Mouse (Mus musculus) MEL (cell line): ENCODE measurements around the gene Mtrr. TPM values are rescaled to one million over a fixed set of nuclear protein-coding genes. Genes with fewer than 3 reads are reported as not detected.
A peak's percentile ranks its signal among the peaks of the same experiment; 100 is the strongest.

Experiments used
- DNase-seq: peaks from one replicate; pipeline ENCODE4 v3.0.0; 2011; ENCODE audit warnings: low read depth, low spot score
- H3K27ac ChIP-seq: 2 replicates; pipeline ENCODE4 v1.5.1; 2012; ENCODE audit warnings: low read depth, mild to moderate bottlenecking, control low read depth, low read length, moderate library complexity; ENCODE audit not compliant: control insufficient read depth
- H3K27me3 ChIP-seq, 2 experiments: fragments of 150-350 bp in 1 of 2; sonication (generic) in 1 of 2; 2 replicates each; pipeline ENCODE4 v1.6.1; 2012; ENCODE audit warnings: low read length in 2 of 2, mild to moderate bottlenecking in 2 of 2, improper control_type of control experiment in 1 of 2, moderate library complexity in 1 of 2; ENCODE audit not compliant: insufficient read depth in 2 of 2, control insufficient read depth in 1 of 2
- H3K36me3 ChIP-seq, 2 experiments: 2 replicates each; pipeline ENCODE4 v1.6.1; 2012 to 2014; ENCODE audit warnings: low read length in 2 of 2, improper control_type of control experiment in 1 of 2, inconsistent platforms in 1 of 2, mild to moderate bottlenecking in 1 of 2; ENCODE audit not compliant: insufficient read depth in 2 of 2, control insufficient read depth in 1 of 2
- H3K4me1 ChIP-seq, 2 experiments: fragments of 150-350 bp in 1 of 2; sonication (generic) in 1 of 2; 2 replicates each; pipeline ENCODE4 v1.6.1; 2012; ENCODE audit warnings: low read length in 2 of 2, improper control_type of control experiment in 1 of 2, mild to moderate bottlenecking in 1 of 2; ENCODE audit not compliant: insufficient read depth in 2 of 2, control insufficient read depth in 1 of 2
- H3K4me3 ChIP-seq, 2 experiments: fragments of 150-350 bp in 1 of 2; sonication (generic) in 1 of 2; 2 replicates each; pipeline ENCODE4 v1.5.1; 2012; ENCODE audit warnings: low read depth in 2 of 2, low read length in 2 of 2, mild to moderate bottlenecking in 2 of 2, moderate library complexity in 2 of 2, control low read depth in 1 of 2, improper control_type of control experiment in 1 of 2; ENCODE audit not compliant: control insufficient read depth in 1 of 2, insufficient read depth in 1 of 2
- H3K79me2 ChIP-seq: 2 replicates; pipeline ENCODE4 v1.6.1; 2012; ENCODE audit warnings: mild to moderate bottlenecking, low read length, moderate library complexity; ENCODE audit not compliant: control insufficient read depth, poor library complexity, insufficient read depth
- H3K9ac ChIP-seq: 2 replicates; pipeline ENCODE4 v1.6.1; 2012; ENCODE audit warnings: low read depth, mild to moderate bottlenecking, control low read depth, low read length, moderate library complexity; ENCODE audit not compliant: control insufficient read depth, poor library complexity, severe bottlenecking
- H3K9me3 ChIP-seq: fragments of 150-350 bp; sonication (generic); replicated peaks from 2 replicates; pipeline ENCODE4 v1.6.1; 2012; ENCODE audit warnings: mild to moderate bottlenecking, low read length, improper control_type of control experiment, moderate library complexity; ENCODE audit not compliant: insufficient read depth
- CHD2 ChIP-seq: IDR thresholded peaks from 2 replicates; pipeline ENCODE4 v1.6.1; 2011; ENCODE audit warnings: low read length, improper control_type of control experiment
- CTCF ChIP-seq, 3 experiments: IDR thresholded peaks in 2 of 3; conservative IDR thresholded peaks in 1 of 3; 2 replicates each; pipeline ENCODE4 v1.5.1; 2011 to 2012; ENCODE audit warnings: low read length in 3 of 3, low read depth in 2 of 3, mild to moderate bottlenecking in 2 of 3, improper control_type of control experiment in 1 of 3, inconsistent platforms in 1 of 3, mixed read lengths in 1 of 3, moderate library complexity in 1 of 3; ENCODE audit not compliant: control insufficient read depth in 1 of 3, insufficient read depth in 1 of 3, poor library complexity in 1 of 3, severe bottlenecking in 1 of 3
- E2F4 ChIP-seq: IDR thresholded peaks from 2 replicates; pipeline ENCODE4 v1.6.1; 2011; ENCODE audit warnings: low read depth, low read length, improper control_type of control experiment, borderline replicate concordance
- GABPA ChIP-seq: IDR thresholded peaks from 2 replicates; pipeline ENCODE4 v1.6.1; 2012; ENCODE audit warnings: low read depth, mild to moderate bottlenecking, inconsistent platforms, low read length, improper control_type of control experiment, moderate library complexity
- MAFK ChIP-seq: IDR thresholded peaks from 2 replicates; pipeline ENCODE4 v1.6.1; 2011; ENCODE audit warnings: low read depth, mild to moderate bottlenecking, low read length, improper control_type of control experiment, borderline replicate concordance
- MAX ChIP-seq: IDR thresholded peaks from 2 replicates; pipeline ENCODE4 v1.6.1; 2011; ENCODE audit warnings: low read length, improper control_type of control experiment
- MAZ ChIP-seq: IDR thresholded peaks from 2 replicates; pipeline ENCODE4 v1.6.1; 2012; ENCODE audit warnings: low read depth, mild to moderate bottlenecking, inconsistent platforms, low read length, improper control_type of control experiment
- MYB ChIP-seq: IDR thresholded peaks from 2 replicates; pipeline ENCODE4 v1.6.1; 2011; ENCODE audit warnings: mild to moderate bottlenecking, low read depth, low read length, improper control_type of control experiment
- MYC ChIP-seq: IDR thresholded peaks from 2 replicates; pipeline ENCODE4 v1.6.1; 2011; ENCODE audit warnings: low read depth, mild to moderate bottlenecking, low read length, improper control_type of control experiment, moderate library complexity
- NRF1 ChIP-seq: IDR thresholded peaks from 2 replicates; pipeline ENCODE4 v1.6.1; 2014; ENCODE audit warnings: low read depth, mild to moderate bottlenecking, inconsistent platforms, low read length, improper control_type of control experiment, moderate library complexity; ENCODE audit not compliant: poor library complexity, insufficient read depth, severe bottlenecking
- POLR2A ChIP-seq, 2 experiments: IDR thresholded peaks; 2 replicates each; pipeline ENCODE4 v1.6.1; 2011 to 2012; ENCODE audit warnings: low read length in 2 of 2, mild to moderate bottlenecking in 2 of 2, control low read depth in 1 of 2, improper control_type of control experiment in 1 of 2, low read depth in 1 of 2, moderate library complexity in 1 of 2; ENCODE audit not compliant: control insufficient read depth in 1 of 2, insufficient read depth in 1 of 2, poor library complexity in 1 of 2
- POLR2AphosphoS2 ChIP-seq: IDR thresholded peaks from 2 replicates; pipeline ENCODE4 v1.6.1; 2011; ENCODE audit warnings: low read length, improper control_type of control experiment
- POLR2AphosphoS5 ChIP-seq: IDR thresholded peaks from 2 replicates; pipeline ENCODE4 v1.6.1; 2012; ENCODE audit warnings: low read depth, borderline replicate concordance, mild to moderate bottlenecking, inconsistent platforms, low read length, moderate library complexity, mixed read lengths
- RAD21 ChIP-seq: IDR thresholded peaks from 2 replicates; pipeline ENCODE4 v1.6.1; 2011; ENCODE audit warnings: mild to moderate bottlenecking, low read depth, low read length, improper control_type of control experiment
- RCOR1 ChIP-seq: IDR thresholded peaks from 2 replicates; pipeline ENCODE4 v1.6.1; 2012; ENCODE audit warnings: low read depth, mild to moderate bottlenecking, inconsistent platforms, low read length, improper control_type of control experiment
- SIN3A ChIP-seq: IDR thresholded peaks from 2 replicates; pipeline ENCODE4 v1.6.1; 2012; ENCODE audit warnings: low read length, improper control_type of control experiment, inconsistent platforms
- SMC3 ChIP-seq: IDR thresholded peaks from 2 replicates; pipeline ENCODE4 v1.6.1; 2011; ENCODE audit warnings: low read depth, low read length, improper control_type of control experiment
- TAL1 ChIP-seq: IDR thresholded peaks from 2 replicates; pipeline ENCODE4 v1.6.1; 2012; ENCODE audit warnings: mild to moderate bottlenecking, inconsistent platforms, low read length, moderate library complexity, mixed read lengths
- ZC3H11A ChIP-seq: IDR thresholded peaks from 2 replicates; pipeline ENCODE4 v1.6.1; 2012; ENCODE audit warnings: low read depth, mild to moderate bottlenecking, inconsistent platforms, low read length, improper control_type of control experiment
- ZMIZ1 ChIP-seq: IDR thresholded peaks from 2 replicates; pipeline ENCODE4 v1.6.1; 2012; ENCODE audit warnings: low read depth, mild to moderate bottlenecking, inconsistent platforms, low read length, improper control_type of control experiment, moderate library complexity
- polyA plus RNA-seq, 2 experiments: library from polyadenylated mRNA; stranded (reverse) in 1 of 2; unstranded in 1 of 2; fragments of >175 nt in 1 of 2; fragments of >200 nt in 1 of 2; gene quantifications; 2 replicates each; pipeline versions ENCODE4 v1.2.1 to v1.2.4; 2012; ENCODE audit warnings: low replicate concordance in 2 of 2, low read depth in 1 of 2; ENCODE audit not compliant: insufficient read length in 2 of 2, insufficient read depth in 1 of 2, missing spikeins in 1 of 2
- total RNA-seq: library from RNA; depleted of rRNA; stranded (reverse); fragments of 300-350 nt; gene quantifications from 2 replicates; pipeline ENCODE4 v1.2.3, GENCODE M21; 2012

Mtrr gene
- total and polyA plus RNA-seq, 3 experiments, result 18.0 to 20.8 TPM; not detected in 1

- H3K27ac ChIP-seq, result no peak overlapping the region
- H3K9me3 ChIP-seq, result no peaks in the 10 kb centered on the region
- no peak for DNase-seq
- no peak overlapping the region for H3K9ac ChIP-seq
- no peaks in the 10 kb centered on the region for H3K79me2 ChIP-seq
- H3K27me3 ChIP-seq, result no peaks in the 10 kb centered on the region
- no peaks in the 10 kb centered on the region for H3K4me1 ChIP-seq
- no peaks in the 10 kb centered on the region for H3K36me3 ChIP-seq
- TF ChIP-seq MYC (no peak), NRF1 (no peak), SIN3A (no peak), E2F4 (no peak), ZMIZ1 (no peak), SMC3 (no peak), RCOR1 (no peak), POLR2AphosphoS2 (no peak), RAD21 (no peak), POLR2AphosphoS5 (no peak), TAL1 (no peak), CHD2 (no peak), GABPA (no peak)
- H3K4me3 ChIP-seq, result no peak overlapping the region
Measured at GRCm38 (mm10) chr13:68603085-68603484, 21.1 kb upstream of the Mtrr start.

- Histone ChIP-seq H3K9ac (no peak overlapping the region), H3K9me3 (no peaks in the 10 kb centered on the region), H3K4me1 (no peaks in the 10 kb centered on the region), H3K4me3 (no peak overlapping the region), H3K27me3 (no peaks in the 10 kb centered on the region), H3K27ac (no peak overlapping the region), H3K79me2 (no peaks in the 10 kb centered on the region)
- no peak for TF ChIP-seq GABPA
- TF ChIP-seq ZC3H11A, result no peak
- no peak for TF ChIP-seq MAZ
- TF ChIP-seq RAD21, result peak; percentile 18
- no peak for TF ChIP-seq MAFK
- TF ChIP-seq E2F4, result no peak
- peak in 2 of 3 experiments; percentile 10 to 27; a peak in 2 of 6 replicates for TF ChIP-seq CTCF (IDR thresholded peaks at IDR 0.05 in 2 of 3, conservative IDR thresholded peaks at IDR 0.05 in 1 of 3; ENCODE audit: control insufficient read depth in 1 of 3, insufficient read depth in 1 of 3, low read depth in 2 of 3, low read length in 3 of 3, poor library complexity in 1 of 3, severe bottlenecking in 1 of 3)
- TF ChIP-seq MYC, result no peak
- no peak for TF ChIP-seq SIN3A
- no peak for TF ChIP-seq CHD2
- TF ChIP-seq POLR2AphosphoS5, result no peak
- TF ChIP-seq POLR2A (IDR thresholded peaks at IDR 0.05; ENCODE audit: control insufficient read depth in 1 of 2, insufficient read depth in 1 of 2, low read depth in 1 of 2, low read length in 2 of 2, poor library complexity in 1 of 2), result no peak
- TF ChIP-seq MAX, result no peak
- no peak for TF ChIP-seq MYB
- TF ChIP-seq, all 39 proteins: peak for 2
- H3K36me3 ChIP-seq, result no peaks in the 10 kb centered on the region
- DNase-seq, result no peak
Measured at GRCm38 (mm10) chr13:68601184-68601583, 19.2 kb upstream of the Mtrr start.
